Mouse (Mus musculus): Measurements from ENCODE around the gene Krtap9-1. TPM values are rescaled to one million over a fixed set of nuclear protein-coding genes. Genes with fewer than 3 reads are reported as not detected.
A peak's percentile ranks its signal among the peaks of the same experiment; 100 is the strongest.
"Not testable (repeated sequence)": the region's sequence is repeated elsewhere in the genome, so short reads cannot be mapped to it uniquely, and the experiment has no call there.

Krtap9-1 gene
- polyA plus RNA-seq (2015; fragmentation: Nextera tagmentation; extraction: Ambion mirVana): not detected in 2 replicates

DNA sequence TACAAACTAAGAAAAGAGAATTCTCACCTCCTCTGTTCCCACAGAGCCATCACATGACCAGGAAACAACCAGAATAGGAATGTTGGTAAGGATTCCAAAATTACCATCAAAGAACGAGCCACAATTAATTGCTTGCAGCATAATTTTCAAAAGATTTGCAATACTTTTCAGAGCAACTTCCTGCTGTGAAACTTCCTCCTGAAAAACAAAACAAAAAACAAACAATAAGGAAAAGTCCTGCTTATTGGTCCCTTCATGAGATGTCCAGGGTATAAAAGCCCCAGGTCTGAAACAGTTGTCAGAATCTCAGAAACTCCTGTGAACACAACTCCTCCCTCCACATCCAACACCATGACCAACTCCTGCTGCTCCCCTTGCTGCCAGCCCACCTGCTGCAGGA is at the start of gene Krtap9-1:
TSS of gene Krtap9-1 (plus strand) at position 301 of the 400 bp plus-strand sequence.
- ATAC-seq; H3K27ac ChIP-seq (ENCODE audit: low read length): not testable (repeated sequence)
- 45% methylated on average over 1 of the region's 1 CpGs for WGBS

DNA sequence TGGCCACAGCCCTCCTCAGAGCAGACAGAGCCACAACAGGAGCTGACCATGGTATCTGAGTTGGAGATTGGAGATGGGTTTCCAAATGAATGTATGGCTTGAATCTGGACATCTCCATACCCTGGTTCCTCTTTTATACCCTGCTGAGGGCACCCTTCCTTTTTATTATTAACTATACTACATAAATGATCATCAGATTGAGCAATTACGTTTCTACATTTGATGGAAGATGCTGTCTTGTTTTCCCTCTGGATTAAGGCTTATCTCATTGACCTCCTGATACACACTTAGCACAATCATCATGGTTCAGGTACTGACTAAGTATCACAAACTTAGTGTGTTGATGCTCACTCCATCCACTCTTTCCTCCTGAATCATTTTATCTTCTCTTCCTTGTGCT is 35.2 kb upstream of the Krtap9-1 start, which contains the start of gene 2300003K06Rik:
TSS of gene 2300003K06Rik (minus strand) at position 101 of the 400 bp plus-strand sequence.
- ATAC-seq (no peak), DNase-seq (ENCODE audit: low spot score) (no peak)
- Histone ChIP-seq H3K4me3 (ENCODE audit: low read depth, low read length) (no peak within 1 kb of the TSS), H3K36me3 (ENCODE audit: insufficient read depth, low read length) (no peaks in the 10 kb centered on the region), H3K4me1 (ENCODE audit: insufficient read depth, low read depth, low read length) (no peaks in the 10 kb centered on the region), H3K4me2 (replicated peaks; ENCODE audit: low read depth, low read length) (no peak within 1 kb of the TSS), H3K9me3 (ENCODE audit: low read length) (no peaks in the 10 kb centered on the region), H3K27me3 (replicated peaks; ENCODE audit: insufficient read depth, low read length) (no peaks in the 10 kb centered on the region), H3K9ac (replicated peaks; ENCODE audit: low read depth) (no peak within 1 kb of the TSS), H3K27ac (ENCODE audit: low read length) (no peak within 1 kb of the TSS)
- WGBS: 70% methylated on average over 1 of the region's 1 CpGs
- TF ChIP-seq EP300 (IDR thresholded peaks at IDR 0.05) (no peak), CTCF (IDR thresholded peaks at IDR 0.05) (no peak)

More for the DNA sequence above, at the start of gene Krtap9-1:
- H3K4me2 ChIP-seq (replicated peaks; ENCODE audit: low read depth, low read length); H3K4me1 ChIP-seq (ENCODE audit: insufficient read depth, low read depth, low read length); H3K9ac ChIP-seq (replicated peaks; ENCODE audit: low read depth); H3K27me3 ChIP-seq (replicated peaks; ENCODE audit: insufficient read depth, low read length); DNase-seq (ENCODE audit: low spot score); H3K9me3 ChIP-seq (ENCODE audit: low read length); H3K4me3 ChIP-seq (ENCODE audit: low read depth, low read length); H3K36me3 ChIP-seq (ENCODE audit: insufficient read depth, low read length): not testable (repeated sequence)

DNA sequence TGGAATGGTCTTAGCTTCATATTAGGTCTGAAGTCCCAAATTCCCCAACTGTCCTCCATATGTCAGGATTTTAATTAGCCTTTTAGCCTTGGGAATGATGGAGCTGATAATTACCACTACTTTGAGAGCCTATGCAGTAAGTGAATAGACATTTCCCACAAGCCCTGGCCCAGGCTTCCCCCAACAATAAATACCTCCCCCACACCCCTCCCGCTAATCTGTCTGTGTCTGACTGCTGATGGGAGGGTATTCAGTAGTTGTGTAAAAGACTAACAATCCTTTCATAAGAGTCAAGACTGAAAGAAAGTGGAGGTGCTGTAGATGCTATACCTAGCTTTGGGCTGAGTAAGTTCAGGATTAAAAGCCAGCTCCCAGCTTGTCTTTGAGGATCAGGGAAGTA is 31.0 kb upstream of the Krtap9-1 start:
- 82% methylated on average over 1 of the region's 1 CpGs for whole genome bisulfite sequencing
- Histone ChIP-seq H3K9ac (replicated peaks; ENCODE audit: low read depth) (no peak overlapping the region), H3K27me3 (replicated peaks; ENCODE audit: insufficient read depth, low read length) (no peaks in the 10 kb centered on the region), H3K4me1 (ENCODE audit: insufficient read depth, low read depth, low read length) (no peaks in the 10 kb centered on the region), H3K9me3 (ENCODE audit: low read length) (no peaks in the 10 kb centered on the region), H3K27ac (ENCODE audit: low read length) (no peak overlapping the region), H3K4me3 (ENCODE audit: low read depth, low read length) (no peak overlapping the region), H3K4me2 (replicated peaks; ENCODE audit: low read depth, low read length) (no peak overlapping the region), H3K36me3 (ENCODE audit: insufficient read depth, low read length) (no peaks in the 10 kb centered on the region)
- DNase-seq (ENCODE audit: low spot score) (no peak), ATAC-seq (no peak)
- TF ChIP-seq CTCF (IDR thresholded peaks at IDR 0.05) (no peak), EP300 (IDR thresholded peaks at IDR 0.05) (no peak)

DNA sequence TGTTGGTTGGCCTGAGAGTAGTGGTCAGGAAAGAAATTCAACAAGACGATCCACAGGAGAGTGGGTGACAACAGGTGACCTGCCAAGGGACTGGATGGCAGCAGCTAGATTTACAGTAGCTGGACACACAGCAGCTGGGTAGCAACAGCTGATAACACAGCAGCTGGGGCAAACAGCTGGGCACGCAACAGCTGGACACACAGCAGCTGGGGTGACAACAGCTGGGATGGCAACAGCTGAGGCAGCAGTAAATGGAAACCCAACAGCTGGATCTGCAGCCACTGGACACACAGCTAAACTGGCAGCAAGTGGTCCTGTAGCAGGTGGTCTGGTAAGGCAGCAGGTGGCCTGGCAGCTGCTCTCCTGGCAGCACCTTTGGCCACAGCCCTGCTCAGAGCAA is 26.4 kb upstream of the Krtap9-1 start:
- H3K4me3 ChIP-seq (ENCODE audit: low read depth, low read length): no peak overlapping the region
- WGBS: 79% methylated on average over 2 of the region's 2 CpGs
- no peaks in the 10 kb centered on the region for H3K27me3 ChIP-seq (replicated peaks; ENCODE audit: insufficient read depth, low read length)
- DNase-seq (ENCODE audit: low spot score) (no peak), ATAC-seq (no peak)
- H3K27ac ChIP-seq (ENCODE audit: low read length): no peak overlapping the region
- no peak for TF ChIP-seq EP300 (IDR thresholded peaks at IDR 0.05)
- TF ChIP-seq CTCF (IDR thresholded peaks at IDR 0.05): no peak
- H3K9me3 ChIP-seq (ENCODE audit: low read length): no peaks in the 10 kb centered on the region
- no peak overlapping the region for H3K9ac ChIP-seq (replicated peaks; ENCODE audit: low read depth)
- no peaks in the 10 kb centered on the region for H3K36me3 ChIP-seq (ENCODE audit: insufficient read depth, low read length)
- H3K4me1 ChIP-seq (ENCODE audit: insufficient read depth, low read depth, low read length): no peaks in the 10 kb centered on the region
- no peak overlapping the region for H3K4me2 ChIP-seq (replicated peaks; ENCODE audit: low read depth, low read length)

DNA sequence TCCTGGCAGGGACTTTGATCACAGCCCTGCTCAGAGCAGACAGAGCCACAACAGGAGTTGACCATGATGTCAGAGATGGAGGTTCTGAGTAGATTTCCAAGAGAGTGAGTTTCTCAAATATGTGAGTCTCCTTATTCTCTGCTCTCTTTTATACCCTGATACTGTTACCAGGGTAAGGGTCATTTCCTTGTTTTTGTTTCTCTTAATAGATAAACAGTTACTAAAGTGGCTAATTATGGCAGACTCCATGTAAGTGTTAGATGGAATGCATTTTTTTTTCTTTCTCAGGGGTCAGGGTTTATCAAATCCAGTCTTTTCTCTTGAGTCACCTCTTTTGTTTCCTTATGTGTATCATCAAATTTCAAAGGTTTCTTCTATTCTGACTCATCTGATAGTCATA is 21.7 kb upstream of the Krtap9-1 start, which contains the start of gene Krtap4-16:
TSS of gene Krtap4-16 (minus strand) at position 101 of the 400 bp plus-strand sequence.
- ATAC-seq: no peak
- H3K4me1 ChIP-seq (ENCODE audit: insufficient read depth, low read depth, low read length): no peaks in the 10 kb centered on the region
- no peak within 1 kb of the TSS for H3K4me2 ChIP-seq (replicated peaks; ENCODE audit: low read depth, low read length)
- no peaks in the 10 kb centered on the region for H3K9me3 ChIP-seq (ENCODE audit: low read length)
- DNase-seq (ENCODE audit: low spot score): no peak
- H3K9ac ChIP-seq (replicated peaks; ENCODE audit: low read depth): no peak within 1 kb of the TSS
- no peak within 1 kb of the TSS for H3K27ac ChIP-seq (ENCODE audit: low read length)
- no peak within 1 kb of the TSS for H3K4me3 ChIP-seq (ENCODE audit: low read depth, low read length)
- no peaks in the 10 kb centered on the region for H3K36me3 ChIP-seq (ENCODE audit: insufficient read depth, low read length)
- H3K27me3 ChIP-seq (replicated peaks; ENCODE audit: insufficient read depth, low read length): no peaks in the 10 kb centered on the region
- TF ChIP-seq CTCF (IDR thresholded peaks at IDR 0.05): no peak
- no peak for TF ChIP-seq EP300 (IDR thresholded peaks at IDR 0.05)

- TF ChIP-seq EP300 (IDR thresholded peaks at IDR 0.05): no peak
- peak; percentile 61 for TF ChIP-seq CTCF (IDR thresholded peaks at IDR 0.05)
- Histone ChIP-seq H3K4me2 (replicated peaks; ENCODE audit: low read depth, low read length) (no peak overlapping the region), H3K27ac (ENCODE audit: low read length) (no peak overlapping the region), H3K4me1 (ENCODE audit: insufficient read depth, low read depth, low read length) (no peaks in the 10 kb centered on the region), H3K9ac (replicated peaks; ENCODE audit: low read depth) (no peak overlapping the region), H3K9me3 (ENCODE audit: low read length) (no peaks in the 10 kb centered on the region), H3K27me3 (replicated peaks; ENCODE audit: insufficient read depth, low read length) (no peaks in the 10 kb centered on the region), H3K4me3 (ENCODE audit: low read depth, low read length) (no peak overlapping the region), H3K36me3 (ENCODE audit: insufficient read depth, low read length) (no peaks in the 10 kb centered on the region)
- no peak for ATAC-seq
- peak; percentile 15 for DNase-seq (ENCODE audit: low spot score)
- WGBS: 46% methylated on average over 3 of the region's 3 CpGs
Observed at GRCm38 (mm10) chr11:99854121-99854520, 19.1 kb upstream of the Krtap9-1 start.

DNA sequence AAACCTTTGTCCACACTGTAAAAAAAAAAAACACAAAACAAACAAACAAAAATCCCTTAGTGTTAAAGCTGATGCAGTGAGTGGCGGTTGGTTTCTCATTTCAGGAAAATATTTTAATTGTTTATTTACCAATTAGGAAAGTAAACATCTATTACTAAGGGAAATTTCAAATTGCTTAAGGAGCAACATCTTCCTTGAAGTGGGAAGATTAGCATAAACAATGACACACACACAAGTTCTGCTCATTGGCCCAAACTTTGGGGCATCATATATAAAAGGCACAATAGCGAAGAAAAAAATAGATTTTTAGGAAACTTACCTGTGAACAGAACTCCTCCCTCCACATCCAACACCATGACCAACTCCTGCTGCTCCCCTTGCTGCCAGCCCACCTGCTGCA is 15.6 kb upstream of the Krtap9-1 start, which contains the start of gene Gm11568:
TSS of gene Gm11568 (plus strand) at position 301 of the 400 bp plus-strand sequence.
- ATAC-seq (no peak), DNase-seq (ENCODE audit: low spot score) (no peak)
- Histone ChIP-seq H3K9ac (replicated peaks; ENCODE audit: low read depth) (no peak within 1 kb of the TSS), H3K27ac (ENCODE audit: low read length) (no peak within 1 kb of the TSS), H3K4me2 (replicated peaks; ENCODE audit: low read depth, low read length) (no peak within 1 kb of the TSS), H3K4me3 (ENCODE audit: low read depth, low read length) (no peak within 1 kb of the TSS), H3K4me1 (ENCODE audit: insufficient read depth, low read depth, low read length) (no peaks in the 10 kb centered on the region), H3K27me3 (replicated peaks; ENCODE audit: insufficient read depth, low read length) (no peaks in the 10 kb centered on the region), H3K36me3 (ENCODE audit: insufficient read depth, low read length) (no peaks in the 10 kb centered on the region), H3K9me3 (ENCODE audit: low read length) (no peaks in the 10 kb centered on the region)
- TF ChIP-seq CTCF (IDR thresholded peaks at IDR 0.05) (no peak), EP300 (IDR thresholded peaks at IDR 0.05) (no peak)
- WGBS: 73% methylated on average over 2 of the region's 2 CpGs

All from lung, postnatal 0 days (tissue).